Mouse (Mus musculus): Measurements from ENCODE around the gene Gm45711. TPM values are rescaled to one million over a fixed set of nuclear protein-coding genes. Genes with fewer than 3 reads are reported as not detected.

Gm45711 gene
- polyA plus RNA-seq, 1 experiment from 2014 or later: not detected

DNA sequence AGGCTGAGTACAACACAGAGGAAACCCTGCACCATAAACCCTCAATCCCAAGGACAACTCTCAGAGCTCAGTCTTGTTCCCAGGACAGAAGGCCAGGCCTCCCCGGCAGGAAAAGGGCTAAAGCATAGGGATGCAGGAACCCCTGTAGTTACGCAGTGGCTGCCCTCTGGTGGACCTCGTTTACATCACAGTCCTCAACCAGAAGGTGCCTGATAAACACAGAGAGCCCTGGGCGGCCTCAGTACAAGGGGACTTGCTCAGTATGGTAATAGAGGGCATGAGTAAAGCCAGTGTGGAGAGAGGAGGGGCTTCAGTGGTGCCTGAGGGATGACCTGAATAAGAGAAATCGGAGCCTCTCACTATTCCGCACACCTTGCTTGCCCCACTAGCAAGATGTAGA lies 75.3 kb downstream of the Gm45711 start:
- Histone ChIP-seq H3K9me3 (ENCODE audit: control insufficient read depth, low read length) (no peaks in the 10 kb centered on the region), H3K9ac (ENCODE audit: low read depth, low read length) (no peak overlapping the region), H3K4me1 (ENCODE audit: control insufficient read depth, insufficient read depth, low read length) (no peaks in the 10 kb centered on the region), H3K36me3 (ENCODE audit: control insufficient read depth, insufficient read depth, low read length) (peaks cover 86% of the 10 kb centered on the region), H3K4me2 (replicated peaks; ENCODE audit: low read depth, low read length) (no peak overlapping the region), H3K27ac (ENCODE audit: low read depth, low read length) (no peak overlapping the region), H3K27me3 (ENCODE audit: control insufficient read depth, insufficient read depth, low read length) (no peaks in the 10 kb centered on the region), H3K4me3 (ENCODE audit: low read length) (no peak overlapping the region)
- WGBS: 48% methylated on average over 6 of the region's 6 CpGs
- no peak; the same call in 1 of the 2 replicates for ATAC-seq (ENCODE audit: low FRiP score, low TSS enrichment)

- ATAC-seq (ENCODE audit: low FRiP score, low TSS enrichment): no peak
- H3K4me2 ChIP-seq (replicated peaks; ENCODE audit: low read depth, low read length): no peak overlapping the region
These were observed 77.0 kb downstream of the Gm45711 start for GRCm38 (mm10) chr8:104232919-104233318.

DNA sequence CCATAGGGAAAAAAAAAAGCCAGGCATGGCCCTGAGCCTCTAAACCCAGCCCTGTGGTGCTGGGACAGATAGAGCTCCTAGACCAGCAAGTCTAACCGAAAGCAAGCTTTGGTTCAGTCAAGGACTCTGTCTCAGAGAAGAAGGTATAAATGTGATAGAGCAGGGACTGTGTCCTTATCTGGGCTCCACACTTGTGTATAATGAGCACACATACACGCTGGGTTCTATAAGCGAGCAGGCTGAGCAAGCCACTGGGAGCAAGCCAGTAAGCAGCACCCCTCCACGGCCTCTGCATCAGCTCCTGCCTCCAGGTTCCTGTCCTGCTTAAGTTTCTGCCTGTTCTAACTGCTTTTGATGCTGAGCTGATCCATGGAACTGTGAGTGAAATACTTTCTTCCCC lies 77.8 kb downstream of the Gm45711 start:
- H3K9me3 ChIP-seq (ENCODE audit: control insufficient read depth, low read length): no peaks in the 10 kb centered on the region
- H3K4me3 ChIP-seq (ENCODE audit: low read length): no peak overlapping the region
- 95% methylated on average over 4 of the region's 4 CpGs for WGBS
- H3K27me3 ChIP-seq (ENCODE audit: control insufficient read depth, insufficient read depth, low read length): no peaks in the 10 kb centered on the region
- no peaks in the 10 kb centered on the region for H3K4me1 ChIP-seq (ENCODE audit: control insufficient read depth, insufficient read depth, low read length)
- H3K27ac ChIP-seq (ENCODE audit: low read depth, low read length): no peak overlapping the region
- ATAC-seq (ENCODE audit: low FRiP score, low TSS enrichment): no peak
- no peak overlapping the region for H3K4me2 ChIP-seq (replicated peaks; ENCODE audit: low read depth, low read length)
- H3K36me3 ChIP-seq (ENCODE audit: control insufficient read depth, insufficient read depth, low read length): peaks cover 84% of the 10 kb centered on the region
- H3K9ac ChIP-seq (ENCODE audit: low read depth, low read length): no peak overlapping the region

More at GRCm38 (mm10) chr8:104232919-104233318, 77.0 kb downstream of the Gm45711 start:
- Histone ChIP-seq H3K4me1 (ENCODE audit: control insufficient read depth, insufficient read depth, low read length) (no peaks in the 10 kb centered on the region), H3K9me3 (ENCODE audit: control insufficient read depth, low read length) (no peaks in the 10 kb centered on the region), H3K27me3 (ENCODE audit: control insufficient read depth, insufficient read depth, low read length) (no peaks in the 10 kb centered on the region), H3K27ac (ENCODE audit: low read depth, low read length) (no peak overlapping the region), H3K4me3 (ENCODE audit: low read length) (no peak overlapping the region), H3K9ac (ENCODE audit: low read depth, low read length) (no peak overlapping the region), H3K36me3 (ENCODE audit: control insufficient read depth, insufficient read depth, low read length) (peaks cover 83% of the 10 kb centered on the region)
- WGBS: 94% methylated on average over 5 of the region's 5 CpGs

Other genes with a start within 250 kb of the Gm45711 start
- 31.8 and 36.8 TPM in 2 replicates for gene Cdh5, start 208.5 kb downstream of the Gm45711 start, polyA plus RNA-seq (2014; fragmentation: Nextera tagmentation; extraction: Ambion mirVana)
- gene Bean1, start 139.6 kb downstream of the Gm45711 start, polyA plus RNA-seq (2014; fragmentation: Nextera tagmentation; extraction: Ambion mirVana): 2.1 and 3.3 TPM in 2 replicates
- gene Tk2, start 61.5 kb downstream of the Gm45711 start, polyA plus RNA-seq (2014; fragmentation: Nextera tagmentation; extraction: Ambion mirVana): 16.9 and 25.2 TPM in 2 replicates
- gene Cklf, start 59.2 kb downstream of the Gm45711 start, polyA plus RNA-seq (2014; fragmentation: Nextera tagmentation; extraction: Ambion mirVana): 51.7 and 51.8 TPM in 2 replicates
- not detected in 2 replicates for gene Cmtm2a, start 16.9 kb downstream of the Gm45711 start, polyA plus RNA-seq (2014; fragmentation: Nextera tagmentation; extraction: Ambion mirVana)
- not detected in 2 replicates for gene Cmtm1, start 64 bp upstream of the Gm45711 start, polyA plus RNA-seq (2014; fragmentation: Nextera tagmentation; extraction: Ambion mirVana)
- gene Gm11020, start 11.5 kb upstream of the Gm45711 start, polyA plus RNA-seq (2014; fragmentation: Nextera tagmentation; extraction: Ambion mirVana): not detected in 2 replicates
- not detected in 2 replicates for gene Cmtm2b, start 12.1 kb upstream of the Gm45711 start, polyA plus RNA-seq (2014; fragmentation: Nextera tagmentation; extraction: Ambion mirVana)
- gene Cmtm3, start 29.3 kb upstream of the Gm45711 start, polyA plus RNA-seq (2014; fragmentation: Nextera tagmentation; extraction: Ambion mirVana): 167 and 169 TPM in 2 replicates
- 5.6 and 6.4 TPM in 2 replicates for gene Cmtm4, start 85.7 kb upstream of the Gm45711 start, polyA plus RNA-seq (2014; fragmentation: Nextera tagmentation; extraction: Ambion mirVana)
- 25.8 and 56.6 TPM in 2 replicates for gene Dync1li2, start 133.0 kb upstream of the Gm45711 start, polyA plus RNA-seq (2014; fragmentation: Nextera tagmentation; extraction: Ambion mirVana)
- gene Terb1, start 199.8 kb upstream of the Gm45711 start, polyA plus RNA-seq (2014; fragmentation: Nextera tagmentation; extraction: Ambion mirVana): 0.33 and 0.79 TPM in 2 replicates
- gene Nae1, start 224.6 kb upstream of the Gm45711 start, polyA plus RNA-seq (2014; fragmentation: Nextera tagmentation; extraction: Ambion mirVana): 123 and 129 TPM in 2 replicates
- 1.3 and 1.8 TPM in 2 replicates for gene Car7, start 224.6 kb upstream of the Gm45711 start, polyA plus RNA-seq (2014; fragmentation: Nextera tagmentation; extraction: Ambion mirVana)

Measured in kidney, embryonic 14.5 days (tissue).